Mouse (Mus musculus) lung, postnatal 0 days (tissue): ENCODE results near the gene Extl1.

Experiments
- CTCF ChIP-seq: IDR thresholded peaks from 2 replicates; pipeline ENCODE4 v1.5.1; 2016; ENCODE audit warnings: antibody characterized with exemption, mild to moderate bottlenecking
- EP300 ChIP-seq: IDR thresholded peaks from 2 replicates; pipeline ENCODE4 v1.6.1; 2016; ENCODE audit warnings: antibody characterized with exemption, mild to moderate bottlenecking, control low read depth

- TF ChIP-seq EP300 (no peak), CTCF (no peak)
Observed at GRCm38 (mm10) chr4:134401181-134401661, 17.6 kb upstream of the Extl1 start.
